Mouse (Mus musculus): ENCODE data around the gene Itih3.

Itih3 gene

GRCm38 (mm10) chr14:30861421-30862125 lies 62.0 kb downstream of the Itih3 start:
- DNase-seq (ENCODE audit: low spot score in 2 of 2) = no peak

All from urinary bladder, adult 18-20 months (tissue).